Mouse (Mus musculus) retina, embryonic 14.5 days (tissue): ENCODE results near the gene Sntb2.
"Not testable (repeated sequence)": the region's sequence is repeated elsewhere in the genome, so short reads cannot be mapped to it uniquely, and the experiment has no call there.

Experiments
- DNase-seq: peaks from one replicate; pipeline ENCODE4 v3.0.0-alpha.2; 2015; ENCODE audit warnings: low spot score

The Sntb2 gene

GRCm38 (mm10) chr8:106935324-106935869 is at the start of gene Sntb2:
Gene Sntb2 (plus strand): TSS chr8:106935750.
- DNase-seq, result peak; percentile 96

- DNase-seq, result peak; percentile 91
These were observed 48.0 kb upstream of the Sntb2 start for GRCm38 (mm10) chr8:106887336-106888189.

- DNase-seq, result no peak
These were observed 46.7 kb upstream of the Sntb2 start for GRCm38 (mm10) chr8:106888803-106889202.

GRCm38 (mm10) chr8:106892210-106892805 is 43.2 kb upstream of the Sntb2 start:
- peak; percentile 65 for DNase-seq

- DNase-seq, result peak; percentile 71
These were observed 42.6 kb upstream of the Sntb2 start for GRCm38 (mm10) chr8:106892806-106893451.

GRCm38 (mm10) chr8:106893481-106894156 is 41.9 kb upstream of the Sntb2 start, which contains the start of gene Utp4:
Gene Utp4 (plus strand): TSS chr8:106893636.
- peak; percentile 86 for DNase-seq

- no peak for DNase-seq
These were observed 36.1 kb upstream of the Sntb2 start for GRCm38 (mm10) chr8:106899473-106899872.

- no peak for DNase-seq
These were observed 29.6 kb upstream of the Sntb2 start for GRCm38 (mm10) chr8:106905727-106906480.

GRCm38 (mm10) chr8:106906635-106907034 is 28.9 kb upstream of the Sntb2 start:
- no peak for DNase-seq

GRCm38 (mm10) chr8:106907450-106907849 is 28.1 kb upstream of the Sntb2 start:
- DNase-seq, result no peak

- no peak for DNase-seq
These were observed 27.3 kb upstream of the Sntb2 start for GRCm38 (mm10) chr8:106908291-106908690.

GRCm38 (mm10) chr8:106913631-106914030 is 21.9 kb upstream of the Sntb2 start:
- DNase-seq, result no peak

GRCm38 (mm10) chr8:106919721-106920394 is 15.7 kb upstream of the Sntb2 start:
- no peak for DNase-seq

GRCm38 (mm10) chr8:106920395-106920741 is 15.2 kb upstream of the Sntb2 start:
- DNase-seq, result no peak

- DNase-seq, result no peak
These were observed 11.5 kb upstream of the Sntb2 start for GRCm38 (mm10) chr8:106924057-106924456.

GRCm38 (mm10) chr8:106924904-106925349 is 10.6 kb upstream of the Sntb2 start:
- DNase-seq, result no peak

GRCm38 (mm10) chr8:106925446-106925845 is 10.1 kb upstream of the Sntb2 start:
- no peak for DNase-seq

GRCm38 (mm10) chr8:106927247-106927646 is 8.3 kb upstream of the Sntb2 start:
- peak; percentile 34 for DNase-seq

- DNase-seq, result not testable (repeated sequence)
These were observed 7.4 kb upstream of the Sntb2 start for GRCm38 (mm10) chr8:106928182-106928581.

- DNase-seq, result no peak
These were observed 6.2 kb upstream of the Sntb2 start for GRCm38 (mm10) chr8:106929155-106929913.
